Mouse (Mus musculus) forebrain, embryonic 16.5 days (tissue): ENCODE measurements around the gene Pisd. TPM values are rescaled to one million over a fixed set of nuclear protein-coding genes. Genes with fewer than 3 reads are reported as not detected.

Source experiments
- ATAC-seq: fragments of 200-750 bp; cut with Nextera tagmentation; 2 replicates; pipeline ENCODE4 v1.8.0; 2017; ENCODE audit warnings: mild to moderate bottlenecking, moderate library complexity
- H3K27ac ChIP-seq: fragments of 300-500 bp; sonication (generic); 2 replicates; pipeline ENCODE4 v1.5.1; 2014; ENCODE audit warnings: low read length, control low read depth
- H3K27me3 ChIP-seq: fragments of 300-500 bp; sonication (generic); replicated peaks from 2 replicates; pipeline ENCODE4 v1.6.1; 2014; ENCODE audit warnings: low read length; ENCODE audit not compliant: control insufficient read depth, insufficient read depth
- H3K36me3 ChIP-seq: fragments of 300-500 bp; sonication (generic); 2 replicates; pipeline ENCODE4 v1.6.1; 2014; ENCODE audit not compliant: control insufficient read depth, insufficient read depth
- H3K4me1 ChIP-seq: fragments of 300-500 bp; sonication (generic); replicated peaks from 2 replicates; pipeline ENCODE4 v1.6.1; 2014; ENCODE audit warnings: low read length; ENCODE audit not compliant: control insufficient read depth, insufficient read depth
- H3K4me2 ChIP-seq: fragments of 300-500 bp; sonication (generic); 2 replicates; pipeline ENCODE4 v1.6.1; 2014; ENCODE audit warnings: mild to moderate bottlenecking, low read length, control low read depth
- H3K4me3 ChIP-seq: fragments of 300-500 bp; sonication (generic); replicated peaks from 2 replicates; pipeline ENCODE4 v1.5.1; 2014; ENCODE audit warnings: mild to moderate bottlenecking, low read length, control low read depth
- H3K9ac ChIP-seq: fragments of 300-500 bp; sonication (generic); replicated peaks from 2 replicates; pipeline ENCODE4 v1.6.1; 2014; ENCODE audit warnings: low read depth, low read length, control low read depth
- H3K9me3 ChIP-seq: fragments of 300-500 bp; sonication (generic); 2 replicates; pipeline ENCODE4 v1.6.1; 2016; ENCODE audit warnings: low read length; ENCODE audit not compliant: control insufficient read depth
- WGBS: fragments of 180-500 bp; shearing (Covaris S2); extraction: QIAGEN DNeasy Blood & Tissue Kit; methylation state at CpG from one replicate; pipeline ENCODE4 v1.1.7; 2014; 5-methylcytosine and 5-hydroxymethylcytosine counted together
- polyA plus RNA-seq: library from polyadenylated mRNA; unstranded; fragments of >200 nt; fragmentation: Nextera tagmentation; extraction: Ambion mirVana; gene quantifications from 2 replicates; pipeline ENCODE4 v1.2.1, GENCODE M21; 2015

The Pisd gene
- polyA plus RNA-seq, 1 experiment from 2014 or later, result 105 TPM

DNA sequence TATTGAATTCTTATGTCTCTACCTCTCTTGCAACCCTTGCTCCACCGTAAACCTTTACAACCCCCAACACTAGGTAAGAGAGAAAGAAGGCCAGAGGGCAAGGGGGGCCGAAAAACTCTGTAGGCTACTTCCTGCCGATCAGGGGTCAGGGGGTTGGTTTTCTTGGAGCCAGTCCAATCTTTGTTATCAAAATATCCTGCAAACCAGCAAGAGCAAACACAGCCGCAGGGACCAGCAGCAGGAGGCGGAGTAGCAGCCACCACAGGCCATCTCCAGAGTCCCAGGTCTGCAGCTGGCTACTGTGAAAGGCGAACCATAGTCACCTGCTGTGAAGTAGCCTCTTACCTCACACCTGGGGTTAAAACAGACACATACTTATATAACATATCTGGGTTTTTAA lies 66.5 kb downstream of the Pisd start:
- H3K9ac ChIP-seq, result no peak overlapping the region
- no peak for ATAC-seq
- no peaks in the 10 kb centered on the region for H3K9me3 ChIP-seq
- H3K27ac ChIP-seq, result no peak overlapping the region
- no peaks in the 10 kb centered on the region for H3K4me1 ChIP-seq
- 74% methylated on average over 6 of the region's 6 CpGs for WGBS
- no peak overlapping the region for H3K4me2 ChIP-seq
- H3K36me3 ChIP-seq, result no peaks in the 10 kb centered on the region
- no peak overlapping the region for H3K4me3 ChIP-seq
- no peaks in the 10 kb centered on the region for H3K27me3 ChIP-seq

DNA sequence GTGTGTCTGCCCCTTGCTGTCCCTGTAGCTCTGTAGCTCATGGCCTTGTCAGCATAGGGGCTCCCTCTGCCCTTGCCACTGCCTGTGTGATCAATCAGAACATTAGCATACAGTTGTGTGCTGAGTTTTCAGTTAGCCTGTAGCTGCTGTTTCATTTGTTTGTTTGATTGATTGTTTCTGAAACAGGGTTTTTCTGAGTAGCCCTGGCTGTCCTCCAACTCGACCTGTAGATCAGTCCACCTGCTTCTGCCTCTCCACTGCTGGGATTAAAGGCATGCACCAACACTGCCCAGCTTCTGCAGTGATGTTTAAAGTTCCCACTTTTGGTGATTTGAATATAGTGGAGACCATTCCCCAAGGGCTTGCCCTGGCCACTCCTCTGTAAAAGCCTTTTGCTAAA lies 67.7 kb downstream of the Pisd start:
- Histone ChIP-seq H3K27me3 (no peaks in the 10 kb centered on the region), H3K36me3 (no peaks in the 10 kb centered on the region), H3K4me3 (no peak overlapping the region), H3K4me2 (no peak overlapping the region), H3K9me3 (no peaks in the 10 kb centered on the region), H3K27ac (no peak overlapping the region), H3K9ac (no peak overlapping the region), H3K4me1 (peaks cover 5% of the 10 kb centered on the region)
- no peak for ATAC-seq
- 41% methylated on average over 1 of the region's 1 CpGs for WGBS

DNA sequence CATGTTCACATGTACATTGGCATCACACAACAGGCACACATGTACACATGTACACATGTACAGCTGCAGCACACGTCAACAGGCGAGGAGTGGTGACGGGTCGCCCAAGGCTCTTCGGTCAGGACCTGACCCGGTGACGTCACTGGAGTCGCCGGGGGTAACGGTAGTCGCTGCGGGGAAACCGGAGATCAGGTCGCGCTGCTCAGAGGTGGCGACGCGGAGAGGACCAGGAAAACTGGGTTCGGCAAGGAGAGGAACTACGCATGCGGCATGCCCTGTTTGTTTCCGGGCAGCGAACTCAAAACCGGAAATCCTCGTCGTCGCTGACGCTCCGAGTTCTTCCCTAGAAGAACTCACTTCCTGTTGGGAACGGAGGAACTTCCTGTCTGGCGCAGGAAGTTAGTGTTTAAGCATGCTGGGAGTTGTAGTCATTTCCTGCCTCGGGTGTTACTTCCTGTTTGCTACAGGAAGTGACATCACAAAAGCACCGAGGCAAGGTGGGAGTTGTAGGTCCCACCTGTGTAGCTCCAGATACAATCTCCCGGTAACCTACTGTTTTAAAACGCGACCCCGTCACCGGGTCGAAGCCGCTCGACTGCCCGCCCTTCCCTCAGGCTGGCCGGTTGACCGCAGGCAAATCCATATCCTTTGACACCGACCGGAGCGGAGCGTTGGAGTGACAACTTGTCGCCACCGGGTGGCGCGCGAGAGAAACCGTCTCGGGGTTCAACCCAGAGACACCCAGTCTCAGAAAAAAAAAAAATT lies 71.6 kb downstream of the Pisd start:
- Histone ChIP-seq H3K4me3 (peak overlapping the region; percentile 89), H3K27ac (peak overlapping the region; percentile 94), H3K9me3 (no peaks in the 10 kb centered on the region), H3K4me2 (peak overlapping the region; percentile 59), H3K4me1 (peaks cover 8% of the 10 kb centered on the region), H3K27me3 (no peaks in the 10 kb centered on the region), H3K9ac (peak overlapping the region; percentile 68), H3K36me3 (no peaks in the 10 kb centered on the region)
- ATAC-seq, result peak; percentile 98
- 1% methylated on average over 55 of the region's 55 CpGs for whole genome bisulfite sequencing

- Histone ChIP-seq H3K4me2 (peak overlapping the region; percentile 59), H3K9ac (peak overlapping the region; percentile 68), H3K9me3 (no peaks in the 10 kb centered on the region), H3K4me3 (peak overlapping the region; percentile 89), H3K4me1 (peaks cover 8% of the 10 kb centered on the region), H3K27ac (peak overlapping the region; percentile 94), H3K36me3 (no peaks in the 10 kb centered on the region), H3K27me3 (no peaks in the 10 kb centered on the region)
- no peak; the same call in 1 of the 2 replicates for ATAC-seq
- 11% methylated on average over 2 of the region's 2 CpGs for WGBS
Measured at GRCm38 (mm10) chr5:32713042-32713702, 72.3 kb downstream of the Pisd start.

- 62% methylated on average over 4 of the region's 4 CpGs for WGBS
Measured at GRCm38 (mm10) chr5:32712221-32713041, 73.0 kb downstream of the Pisd start.

GRCm38 (mm10) chr5:32711485-32711884 lies 74.0 kb downstream of the Pisd start:
- no peaks in the 10 kb centered on the region for H3K9me3 ChIP-seq
- H3K36me3 ChIP-seq, result no peaks in the 10 kb centered on the region
- ATAC-seq, result no peak
- peaks cover 8% of the 10 kb centered on the region for H3K4me1 ChIP-seq
- no peak overlapping the region for H3K4me2 ChIP-seq
- no peak overlapping the region for H3K9ac ChIP-seq
- no peak overlapping the region for H3K27ac ChIP-seq
- WGBS, result 69% methylated on average over 5 of the region's 5 CpGs
- no peak overlapping the region for H3K4me3 ChIP-seq
- no peaks in the 10 kb centered on the region for H3K27me3 ChIP-seq

More at GRCm38 (mm10) chr5:32712221-32713041, 73.0 kb downstream of the Pisd start:
- Histone ChIP-seq H3K36me3 (no peaks in the 10 kb centered on the region), H3K27me3 (no peaks in the 10 kb centered on the region), H3K4me3 (no peak overlapping the region), H3K9ac (no peak overlapping the region), H3K4me1 (peaks cover 8% of the 10 kb centered on the region), H3K27ac (no peak overlapping the region), H3K4me2 (peak overlapping the region; percentile 4; the same call in 1 of the 2 replicates), H3K9me3 (no peaks in the 10 kb centered on the region)
- no peak for ATAC-seq

- Histone ChIP-seq H3K4me3 (no peak overlapping the region), H3K4me1 (no peaks in the 10 kb centered on the region), H3K9me3 (no peaks in the 10 kb centered on the region), H3K27ac (no peak overlapping the region), H3K36me3 (no peaks in the 10 kb centered on the region), H3K9ac (no peak overlapping the region), H3K27me3 (no peaks in the 10 kb centered on the region), H3K4me2 (no peak overlapping the region)
- 82% methylated on average over 2 of the region's 2 CpGs for WGBS
- ATAC-seq, result no peak
Measured at GRCm38 (mm10) chr5:32706226-32706780, 79.1 kb downstream of the Pisd start.

DNA sequence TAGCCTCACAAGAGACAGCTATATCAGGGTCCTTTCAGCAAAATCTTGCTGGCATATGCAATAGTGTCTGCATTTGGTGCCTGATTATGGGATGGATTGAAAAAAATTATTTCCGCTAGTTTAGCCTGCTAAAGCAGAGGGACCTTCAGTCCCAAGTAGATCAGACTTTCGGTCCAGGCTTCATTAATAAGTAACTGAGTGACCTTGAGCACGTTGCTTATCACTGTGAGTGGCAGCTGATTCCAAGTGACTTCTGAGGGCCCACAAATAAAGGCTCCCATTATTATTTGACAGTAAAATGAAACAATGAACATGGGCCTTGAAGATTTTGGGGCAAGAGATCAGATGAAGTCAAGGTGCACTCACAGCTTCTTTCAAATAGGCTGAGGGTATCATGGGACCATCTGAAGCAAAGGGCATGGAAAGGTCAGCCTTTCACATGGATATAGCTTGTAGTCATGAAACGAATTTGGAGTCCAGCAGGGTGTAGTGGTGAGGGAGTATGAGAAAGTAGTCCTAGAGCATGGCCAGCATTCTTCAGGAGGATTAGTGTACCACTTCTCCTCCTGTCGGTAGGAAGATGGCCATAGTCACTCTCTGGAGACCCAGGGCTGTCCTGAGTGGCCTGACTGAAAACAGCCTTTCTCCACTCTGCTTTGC lies 88.1 kb downstream of the Pisd start:
- no peak for ATAC-seq
- no peaks in the 10 kb centered on the region for H3K27me3 ChIP-seq
- 77% methylated on average over 5 of the region's 5 CpGs for WGBS

More for the DNA sequence above, 88.1 kb downstream of the Pisd start:
- no peak overlapping the region for H3K4me2 ChIP-seq
- H3K27ac ChIP-seq, result no peak overlapping the region
- no peak overlapping the region for H3K9ac ChIP-seq
- no peaks in the 10 kb centered on the region for H3K4me1 ChIP-seq
- H3K4me3 ChIP-seq, result no peak overlapping the region
- no peaks in the 10 kb centered on the region for H3K9me3 ChIP-seq
- H3K36me3 ChIP-seq, result no peaks in the 10 kb centered on the region
